Mouse (Mus musculus): ENCODE data around the gene 2900026A02Rik. TPM values are rescaled to one million over a fixed set of nuclear protein-coding genes. Genes with fewer than 3 reads are reported as not detected.
A peak's percentile ranks its signal among the peaks of the same experiment; 100 is the strongest.

Gene 2900026A02Rik
- total RNA-seq, 2 experiments from 2014 or later = 19.6 to 24.6 TPM

DNA sequence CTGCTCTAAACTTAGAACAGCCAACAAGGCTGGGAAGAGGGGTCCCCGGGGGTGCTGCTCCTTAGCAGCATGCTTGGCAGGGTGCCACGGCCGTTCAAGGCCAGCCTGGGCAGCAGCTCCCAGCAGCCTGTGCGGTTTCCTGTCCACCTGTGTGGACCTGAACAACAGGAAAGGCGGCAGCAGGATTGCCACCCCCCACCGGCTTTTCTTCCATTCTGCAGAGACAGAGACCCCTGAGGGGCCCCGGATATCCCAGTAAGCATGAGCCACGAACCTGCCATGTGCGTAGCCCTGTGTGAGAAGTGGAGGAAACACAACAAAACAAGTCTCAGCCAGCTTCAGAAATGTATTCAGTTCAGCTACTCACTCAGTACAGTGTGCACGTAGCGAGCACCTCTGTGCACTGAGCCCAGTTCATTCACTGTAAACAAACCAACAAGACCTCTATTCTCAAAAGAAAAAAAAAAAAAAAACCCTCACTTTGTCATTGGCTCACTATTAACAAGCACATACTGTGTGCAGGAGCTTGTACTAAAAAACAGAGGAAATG, 69.4 kb downstream of the 2900026A02Rik start:
- intact Hi-C loops (cut with DNase I) = no loop called here
- TF ChIP-seq CTCF (IDR thresholded peaks at IDR 0.05) = no peak

DNA sequence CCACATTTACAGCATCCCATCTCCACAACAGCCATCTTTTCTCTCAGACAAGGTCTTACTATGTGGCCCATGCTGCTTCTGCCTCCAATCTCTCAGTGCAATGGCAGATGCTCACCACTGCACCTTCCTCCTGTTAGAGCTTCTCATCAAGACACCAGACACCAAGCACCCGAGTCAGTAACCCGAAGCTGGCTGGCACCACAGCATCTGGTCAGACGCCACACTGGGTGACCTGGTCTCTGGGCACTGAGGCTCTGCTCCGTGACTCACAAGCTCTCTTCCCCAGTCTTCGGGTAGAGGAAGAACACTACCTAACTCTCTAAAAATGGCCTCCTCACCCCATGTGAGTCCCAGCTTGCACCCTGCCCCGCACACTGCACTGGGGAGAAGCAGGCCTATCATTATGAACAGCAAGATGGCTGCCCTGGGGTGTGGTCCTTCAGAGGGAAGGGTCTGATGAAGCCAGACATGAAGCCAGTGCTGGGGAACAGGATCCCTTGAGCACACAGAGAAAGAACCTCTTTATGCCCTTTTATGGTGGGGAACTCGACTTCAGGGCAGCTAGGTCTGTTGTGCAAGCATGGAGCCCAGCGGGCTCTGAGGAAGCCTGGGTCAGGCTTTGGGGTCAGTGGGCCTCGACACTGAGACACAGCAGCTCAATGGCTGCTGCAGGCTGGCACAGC, 70.0 kb downstream of the 2900026A02Rik start:
- peak; percentile 89 for DNase-seq
- Histone ChIP-seq H3K27ac (peak overlapping the region; percentile 90), H3K4me3 (peak overlapping the region; percentile 19; the same call in 1 of the 2 replicates)
- intact Hi-C loops (cut with DNase I) = no loop called here
- TF ChIP-seq CTCF (IDR thresholded peaks at IDR 0.05) = peak; percentile 38

More for the DNA sequence above, 69.4 kb downstream of the 2900026A02Rik start:
- DNase-seq = peak; percentile 68
- H3K4me3 ChIP-seq = peak overlapping the region; percentile 19; the same call in 1 of the 2 replicates
- H3K27ac ChIP-seq = peak overlapping the region; percentile 90

DNA sequence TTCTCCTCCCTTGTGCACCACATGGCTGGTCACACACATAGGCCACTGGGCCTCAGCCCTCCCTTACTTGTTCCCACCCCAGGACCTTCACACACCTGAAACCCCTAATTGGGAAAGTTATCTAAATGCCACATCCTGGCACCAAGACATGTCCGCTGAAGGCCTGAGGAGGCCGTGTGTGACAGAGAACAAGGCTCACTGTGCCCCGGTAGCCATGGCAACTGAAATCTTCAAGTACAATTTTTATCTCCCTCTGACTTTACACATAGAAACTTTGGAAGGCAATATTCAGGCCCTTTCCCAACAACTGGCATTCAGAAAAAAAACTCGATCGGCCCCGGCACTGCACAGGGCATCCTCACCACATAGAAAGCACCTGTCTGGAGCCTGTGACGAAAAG, 72.0 kb downstream of the 2900026A02Rik start:
- Histone ChIP-seq H3K4me3 (no peak overlapping the region), H3K27ac (peak overlapping the region; percentile 28)
- DNase-seq = no peak
- TF ChIP-seq CTCF (IDR thresholded peaks at IDR 0.05) = no peak
- intact Hi-C loops (cut with DNase I) = no loop called here

- Histone ChIP-seq H3K27ac (peak overlapping the region; percentile 70), H3K4me3 (no peak overlapping the region)
- DNase-seq = peak; percentile 62
- TF ChIP-seq CTCF (IDR thresholded peaks at IDR 0.05) = no peak
- intact Hi-C loops (cut with DNase I) = no loop called here
These were observed 73.0 kb downstream of the 2900026A02Rik start for GRCm38 (mm10) chr5:113147994-113148471.

DNA sequence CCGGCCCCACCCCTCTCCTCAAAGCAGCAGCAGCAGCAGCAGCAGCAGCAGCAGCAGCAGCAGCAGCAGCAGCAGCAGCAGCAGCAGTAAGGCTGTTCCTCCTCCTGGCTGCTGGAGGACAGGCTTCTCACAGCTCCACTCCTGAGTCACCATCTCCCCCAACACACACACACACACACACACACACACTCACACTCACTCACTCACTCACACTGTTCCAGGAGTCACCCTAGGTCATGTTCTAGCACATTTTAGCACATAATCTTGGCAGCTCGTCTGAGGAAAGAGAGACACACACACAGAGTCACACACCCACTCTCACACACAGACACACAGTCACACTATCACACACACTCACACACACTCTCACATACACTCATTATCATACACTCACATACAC, 74.4 kb downstream of the 2900026A02Rik start:
- intact Hi-C loops (cut with DNase I) = no loop called here
- Histone ChIP-seq H3K4me3 (no peak overlapping the region), H3K27ac (no peak overlapping the region)
- TF ChIP-seq CTCF (IDR thresholded peaks at IDR 0.05) = no peak
- DNase-seq = no peak

- Histone ChIP-seq H3K4me3 (no peak overlapping the region), H3K27ac (peak overlapping the region; percentile 57)
- DNase-seq = no peak
- intact Hi-C loops (cut with DNase I) = no loop called here
- TF ChIP-seq CTCF (IDR thresholded peaks at IDR 0.05) = no peak
These were observed 75.9 kb downstream of the 2900026A02Rik start for GRCm38 (mm10) chr5:113145171-113145570.

- H3K27ac ChIP-seq = peak overlapping the region; percentile 83
- intact Hi-C loops (cut with DNase I) = no loop called here
- peak; percentile 91 for DNase-seq
- peak overlapping the region; percentile 50 for H3K4me3 ChIP-seq
- TF ChIP-seq CTCF (IDR thresholded peaks at IDR 0.05) = peak; percentile 19; the same call in 1 of the 2 replicates
These were observed 78.5 kb downstream of the 2900026A02Rik start for GRCm38 (mm10) chr5:113142486-113142885.

DNA sequence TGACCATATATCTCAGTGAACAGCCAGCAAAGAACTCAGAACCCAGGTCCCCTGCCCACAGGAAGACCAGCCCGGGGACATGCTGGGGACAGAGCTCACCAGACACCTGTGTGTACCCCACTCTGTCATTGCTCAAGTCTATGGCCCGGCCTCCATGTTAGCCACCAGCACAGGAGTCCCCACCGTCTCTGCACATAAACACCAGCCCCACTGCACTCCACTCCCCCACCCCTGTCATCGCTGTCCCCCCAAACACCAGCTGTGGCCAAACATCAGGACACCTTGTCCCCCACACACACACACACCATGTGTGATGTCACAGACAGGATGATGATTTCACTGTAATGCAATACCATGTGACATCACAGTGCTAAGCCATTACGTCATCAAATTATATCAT, 79.0 kb downstream of the 2900026A02Rik start:
- DNase-seq = no peak
- intact Hi-C loops (cut with DNase I) = no loop called here
- TF ChIP-seq CTCF (IDR thresholded peaks at IDR 0.05) = no peak
- no peak overlapping the region for H3K4me3 ChIP-seq
- peak overlapping the region; percentile 83 for H3K27ac ChIP-seq

- TF ChIP-seq CTCF (IDR thresholded peaks at IDR 0.05) = peak; percentile 26; the same call in 1 of the 2 replicates
- intact Hi-C loops (cut with DNase I) = no loop called here
- Histone ChIP-seq H3K27ac (0 out of 2 replicates have a peak overlapping the region, but pooled peaks have one; percentile 83), H3K4me3 (no peak overlapping the region)
- no peak for DNase-seq
These were observed 80.2 kb downstream of the 2900026A02Rik start for GRCm38 (mm10) chr5:113140872-113141271.

- DNase-seq = no peak
- H3K27ac ChIP-seq = no peak overlapping the region
- H3K4me3 ChIP-seq = no peak overlapping the region
- intact Hi-C loops (cut with DNase I) = no loop called here
- TF ChIP-seq CTCF (IDR thresholded peaks at IDR 0.05) = no peak
These were observed 81.0 kb downstream of the 2900026A02Rik start for GRCm38 (mm10) chr5:113140051-113140450.

GRCm38 (mm10) chr5:113139064-113139726, 81.8 kb downstream of the 2900026A02Rik start:
- Histone ChIP-seq H3K27ac (peak overlapping the region; percentile 97), H3K4me3 (peak overlapping the region; percentile 83)
- no peak for DNase-seq
- no peak for TF ChIP-seq CTCF (IDR thresholded peaks at IDR 0.05)
- intact Hi-C loops (cut with DNase I) = loop anchor here (2.0 kb wide), 1 partner anchor 30 kb away; no protein-coding TSS in a partner anchor

DNA sequence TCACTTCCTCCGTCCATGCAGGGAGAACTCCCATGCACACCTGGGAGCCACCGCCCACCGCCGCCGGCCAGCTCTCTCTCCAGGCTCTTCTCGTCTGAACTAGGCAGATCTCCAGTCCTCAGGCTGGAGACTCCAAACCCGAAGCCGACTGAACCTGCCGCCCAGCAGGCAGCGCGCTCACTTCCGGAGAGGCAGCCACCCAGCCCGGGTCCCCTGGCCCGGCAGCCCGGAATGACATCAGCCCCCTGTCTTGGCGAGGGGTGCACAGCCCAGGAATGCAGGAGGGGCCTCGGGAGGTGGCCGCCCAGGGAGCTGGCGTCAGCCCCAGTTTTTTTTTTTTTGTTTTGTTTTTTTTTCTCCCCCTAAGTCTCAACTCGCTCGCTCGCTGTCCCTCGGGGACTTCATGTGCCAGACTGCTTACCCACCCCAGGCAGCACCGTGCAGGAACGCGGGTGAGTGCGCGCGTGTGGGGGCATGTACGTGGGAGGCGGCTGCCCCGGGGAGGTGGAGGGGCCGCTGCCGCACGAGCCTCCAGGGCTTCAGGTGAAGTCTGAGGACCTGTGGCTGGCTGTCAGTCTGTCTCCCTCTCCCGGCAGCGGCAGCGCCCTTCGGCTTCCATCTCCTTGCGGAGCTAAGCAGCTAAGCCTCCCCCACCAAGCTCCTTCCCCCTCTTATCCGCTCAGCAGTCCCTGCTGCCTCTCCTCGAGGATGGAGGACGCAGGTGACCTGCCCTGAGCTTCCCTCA, 82.5 kb downstream of the 2900026A02Rik start:
- peak; percentile 62 for TF ChIP-seq CTCF (IDR thresholded peaks at IDR 0.05)
- intact Hi-C loops (cut with DNase I) = loop anchor here (2.0 kb wide), 1 partner anchor 30 kb away; no protein-coding TSS in a partner anchor
- H3K4me3 ChIP-seq = peak overlapping the region; percentile 83
- H3K27ac ChIP-seq = peak overlapping the region; percentile 97
- peak; percentile 87 for DNase-seq
